Mouse (Mus musculus) kidney, postnatal 0 days (tissue): ENCODE data around the gene Cplx2. TPM values are rescaled to one million over a fixed set of nuclear protein-coding genes. Genes with fewer than 3 reads are reported as not detected.

Experiments
- ATAC-seq: fragments of 200-750 bp; cut with Nextera tagmentation; replicated peaks from 2 replicates; pipeline ENCODE4 v1.8.0; 2017; ENCODE audit warnings: low read depth, moderate number of reproducible peaks, moderate TSS enrichment, moderate library complexity; ENCODE audit not compliant: low FRiP score
- DNase-seq: peaks from one replicate; pipeline ENCODE4 v3.0.0-alpha.2; 2016; ENCODE audit warnings: low spot score
- H3K27ac ChIP-seq: fragments of 300-500 bp; sonication (generic); 2 replicates; pipeline ENCODE4 v1.5.1; 2014; ENCODE audit warnings: mild to moderate bottlenecking
- H3K27me3 ChIP-seq: fragments of 300-500 bp; sonication (generic); 2 replicates; pipeline ENCODE4 v1.6.1; 2014; ENCODE audit warnings: low read length, mixed read lengths; ENCODE audit not compliant: insufficient read depth
- H3K36me3 ChIP-seq: fragments of 300-500 bp; sonication (generic); 2 replicates; pipeline ENCODE4 v1.6.1; 2014; ENCODE audit warnings: low read length, mixed read lengths; ENCODE audit not compliant: insufficient read depth
- H3K4me1 ChIP-seq: fragments of 300-500 bp; sonication (generic); replicated peaks from 2 replicates; pipeline ENCODE4 v1.6.1; 2014; ENCODE audit warnings: antibody characterized with exemption, low read length, mixed read lengths; ENCODE audit not compliant: insufficient read depth
- H3K4me2 ChIP-seq: fragments of 300-500 bp; sonication (generic); 2 replicates; pipeline ENCODE4 v1.6.1; 2014; ENCODE audit warnings: mild to moderate bottlenecking, low read length, moderate library complexity, mixed read lengths
- H3K4me3 ChIP-seq: fragments of 300-500 bp; sonication (generic); replicated peaks from 2 replicates; pipeline ENCODE4 v1.5.1; 2014; ENCODE audit warnings: low read depth, low read length
- H3K9ac ChIP-seq: fragments of 300-500 bp; sonication (generic); 2 replicates; pipeline ENCODE4 v1.6.1; 2014; ENCODE audit warnings: low read depth, low read length
- H3K9me3 ChIP-seq: fragments of 300-500 bp; sonication (generic); replicated peaks from 2 replicates; pipeline ENCODE4 v1.6.1; 2016; ENCODE audit warnings: low read length, inconsistent platforms, mixed read lengths
- CTCF ChIP-seq: IDR thresholded peaks from 2 replicates; pipeline ENCODE4 v1.5.1; 2016; ENCODE audit warnings: antibody characterized with exemption, low read depth, mild to moderate bottlenecking, moderate library complexity
- WGBS: fragments of 180-500 bp; shearing (Covaris S2); extraction: QIAGEN DNeasy Blood & Tissue Kit; methylation state at CpG from one replicate; pipeline ENCODE4 v1.1.7; 2014; 5-methylcytosine and 5-hydroxymethylcytosine counted together
- polyA plus RNA-seq: library from polyadenylated mRNA; unstranded; fragments of >200 nt; fragmentation: Nextera tagmentation; extraction: Ambion mirVana; gene quantifications from 2 replicates; pipeline ENCODE4 v1.2.1, GENCODE M21; 2015

The Cplx2 gene
- polyA plus RNA-seq, 1 experiment from 2014 or later = 4.0 TPM

DNA sequence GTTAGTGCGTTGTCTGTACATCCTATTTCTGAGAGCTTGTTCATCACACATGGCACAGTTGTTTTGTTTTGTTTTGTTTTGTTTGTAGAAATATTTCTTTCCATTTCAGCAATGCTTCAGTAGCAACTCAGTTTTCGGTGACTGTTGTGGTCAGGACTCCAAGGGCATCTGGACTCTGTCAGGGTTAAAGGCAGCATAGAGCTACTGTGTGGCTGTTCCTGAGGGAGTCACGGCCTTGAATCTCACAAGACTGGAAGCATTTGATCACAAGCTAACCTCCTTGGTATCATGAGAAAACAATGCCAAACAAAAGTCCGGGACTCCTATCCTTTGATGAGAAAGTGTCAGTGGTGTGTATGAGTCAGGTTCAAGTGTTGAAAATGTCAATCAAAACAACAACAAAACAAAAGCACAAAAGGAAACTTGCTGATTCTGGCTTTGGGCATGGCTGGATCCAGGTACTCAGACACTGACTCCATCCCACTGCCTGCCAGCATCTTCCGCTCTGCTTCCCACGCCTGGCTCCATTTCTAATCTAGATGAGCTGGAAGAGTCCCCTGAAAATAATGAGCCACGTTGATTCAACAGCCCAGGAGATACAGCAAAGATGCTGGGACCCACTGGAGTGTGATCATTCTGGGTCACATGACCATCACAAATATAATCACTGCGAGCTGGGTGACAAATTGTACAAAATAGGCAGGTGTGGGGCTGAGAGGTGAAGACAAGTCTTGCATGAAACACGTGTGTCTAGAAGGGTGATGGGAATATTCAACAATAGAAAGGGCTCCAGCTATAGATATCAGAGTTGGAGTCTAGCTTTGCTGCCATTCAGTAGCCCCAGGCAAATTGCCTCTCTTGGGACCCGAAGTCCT, 55.9 kb downstream of the Cplx2 start:
- ATAC-seq = no peak
- TF ChIP-seq CTCF = no peak
- H3K9ac ChIP-seq = no peak overlapping the region
- no peak for DNase-seq
- WGBS = 69% methylated on average over 10 of the region's 10 CpGs
- H3K36me3 ChIP-seq = no peaks in the 10 kb centered on the region
- H3K4me3 ChIP-seq = no peak overlapping the region
- H3K4me2 ChIP-seq = no peak overlapping the region
- H3K27ac ChIP-seq = no peak overlapping the region
- no peaks in the 10 kb centered on the region for H3K4me1 ChIP-seq
- no peaks in the 10 kb centered on the region for H3K9me3 ChIP-seq
- H3K27me3 ChIP-seq = no peaks in the 10 kb centered on the region

GRCm38 (mm10) chr13:54428771-54429170, 57.6 kb downstream of the Cplx2 start:
- no peak overlapping the region for H3K9ac ChIP-seq
- 79% methylated on average over 3 of the region's 3 CpGs for WGBS
- H3K4me1 ChIP-seq = no peaks in the 10 kb centered on the region
- DNase-seq (no peak), ATAC-seq (no peak)
- H3K4me2 ChIP-seq = no peak overlapping the region
- H3K27me3 ChIP-seq = no peaks in the 10 kb centered on the region
- H3K4me3 ChIP-seq = no peak overlapping the region
- no peaks in the 10 kb centered on the region for H3K9me3 ChIP-seq
- H3K27ac ChIP-seq = no peak overlapping the region
- TF ChIP-seq CTCF = no peak
- H3K36me3 ChIP-seq = no peaks in the 10 kb centered on the region

- Histone ChIP-seq H3K36me3 (no peaks in the 10 kb centered on the region), H3K9me3 (no peaks in the 10 kb centered on the region), H3K27me3 (no peaks in the 10 kb centered on the region), H3K4me1 (no peaks in the 10 kb centered on the region), H3K4me3 (no peak overlapping the region), H3K9ac (no peak overlapping the region), H3K27ac (no peak overlapping the region), H3K4me2 (no peak overlapping the region)
- 27% methylated on average over 2 of the region's 2 CpGs for WGBS
- no peak for DNase-seq
- ATAC-seq = no peak
- TF ChIP-seq CTCF = no peak
These were observed 58.9 kb downstream of the Cplx2 start for GRCm38 (mm10) chr13:54430051-54430450.

DNA sequence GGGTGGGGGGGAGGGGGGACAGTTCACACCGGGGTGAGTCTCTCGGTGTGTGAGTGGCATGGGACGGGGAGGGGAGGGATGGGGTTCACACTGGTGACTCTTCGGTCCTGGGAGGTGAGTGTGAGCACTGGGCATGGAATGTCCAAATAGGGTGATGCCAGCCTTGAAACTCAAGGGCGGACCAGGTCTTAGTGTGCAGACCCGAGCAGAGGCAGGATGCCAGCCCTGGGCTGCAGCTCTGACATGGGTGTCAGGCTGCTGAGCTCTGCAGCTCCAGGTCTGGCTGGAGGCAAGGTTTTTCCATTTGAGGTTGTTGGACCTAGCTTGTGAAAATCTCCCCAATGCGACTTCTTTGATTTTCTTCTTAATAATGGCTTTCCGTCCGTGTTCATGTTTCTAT, 60.0 kb downstream of the Cplx2 start:
- TF ChIP-seq CTCF = no peak
- Histone ChIP-seq H3K4me3 (no peak overlapping the region), H3K9ac (no peak overlapping the region), H3K9me3 (no peaks in the 10 kb centered on the region), H3K27me3 (no peaks in the 10 kb centered on the region), H3K36me3 (no peaks in the 10 kb centered on the region), H3K27ac (no peak overlapping the region), H3K4me1 (no peaks in the 10 kb centered on the region), H3K4me2 (no peak overlapping the region)
- ATAC-seq = 0 out of 2 replicates have a peak, but pooled peaks have one; percentile 17
- DNase-seq = no peak
- 84% methylated on average over 9 of the region's 9 CpGs for WGBS

Other genes starting within 250 kb of the Cplx2 start
- gene Hrh2, start 179.2 kb upstream of the Cplx2 start, polyA plus RNA-seq = 0.05 TPM in 1 of 2 replicates, not detected in the other
- gene Thoc3, start 97.5 kb downstream of the Cplx2 start, polyA plus RNA-seq = 83.4 and 87.7 TPM in 2 replicates
- 6.8 and 8.0 TPM in 2 replicates for gene Simc1, start 132.4 kb downstream of the Cplx2 start, polyA plus RNA-seq
- 190 and 201 TPM in 2 replicates for gene 4833439L19Rik, start 194.1 kb downstream of the Cplx2 start, polyA plus RNA-seq
- gene Arl10, start 203.7 kb downstream of the Cplx2 start, polyA plus RNA-seq = 21.7 and 23.1 TPM in 2 replicates
- 60.2 and 61.6 TPM in 2 replicates for gene Nop16, start 218.7 kb downstream of the Cplx2 start, polyA plus RNA-seq
- 313 and 317 TPM in 2 replicates for gene Higd2a, start 218.9 kb downstream of the Cplx2 start, polyA plus RNA-seq
- gene Cltb, start 240.0 kb downstream of the Cplx2 start, polyA plus RNA-seq = 67.6 and 68.7 TPM in 2 replicates